Mouse (Mus musculus) heart, embryonic 14.5 days (tissue): ENCODE data around the gene Ascl2. TPM values are rescaled to one million over a fixed set of nuclear protein-coding genes. Genes with fewer than 3 reads are reported as not detected.

Source experiments
- ATAC-seq: fragments of 200-750 bp; cut with Nextera tagmentation; 2 replicates; pipeline ENCODE4 v1.8.0; 2017; ENCODE audit warnings: low read depth, moderate TSS enrichment; ENCODE audit not compliant: insufficient number of reproducible peaks, insufficient read depth, low FRiP score
- H3K27ac ChIP-seq, 2 experiments: fragments of 200-500 bp in 1 of 2; fragments of 300-500 bp in 1 of 2; sonication (generic) in 1 of 2; replicated peaks in 1 of 2; 2 replicates each; pipeline ENCODE4 v1.5.1; 2012 to 2014; ENCODE audit warnings: low read depth in 2 of 2, low read length in 2 of 2, control low read depth in 1 of 2, mild to moderate bottlenecking in 1 of 2, mixed read lengths in 1 of 2; ENCODE audit not compliant: control insufficient read depth in 1 of 2, insufficient read depth in 1 of 2
- H3K27me3 ChIP-seq: fragments of 300-500 bp; sonication (generic); 2 replicates; pipeline ENCODE4 v1.6.1; 2014; ENCODE audit warnings: mild to moderate bottlenecking, low read length, control low read depth; ENCODE audit not compliant: control insufficient read depth, insufficient read depth
- H3K36me3 ChIP-seq: fragments of 300-500 bp; sonication (generic); 2 replicates; pipeline ENCODE4 v1.6.1; 2014; ENCODE audit warnings: mild to moderate bottlenecking, control low read depth, low read length, mixed read lengths; ENCODE audit not compliant: control insufficient read depth, insufficient read depth
- H3K4me1 ChIP-seq, 2 experiments: fragments of 200-500 bp in 1 of 2; fragments of 300-500 bp in 1 of 2; sonication (generic) in 1 of 2; 2 replicates each; pipeline ENCODE4 v1.6.1; 2012 to 2014; ENCODE audit warnings: low read length in 2 of 2, control low read depth in 1 of 2, mixed read lengths in 1 of 2; ENCODE audit not compliant: control insufficient read depth in 2 of 2, insufficient read depth in 2 of 2
- H3K4me2 ChIP-seq: fragments of 300-500 bp; sonication (generic); 2 replicates; pipeline ENCODE4 v1.6.1; 2014; ENCODE audit warnings: mild to moderate bottlenecking, low read length
- H3K4me3 ChIP-seq, 2 experiments: fragments of 200-500 bp in 1 of 2; fragments of 300-500 bp in 1 of 2; sonication (generic) in 1 of 2; 2 replicates each; pipeline ENCODE4 v1.5.1; 2012 to 2014; ENCODE audit warnings: low read length in 2 of 2, mild to moderate bottlenecking in 2 of 2, control low read depth in 1 of 2, low read depth in 1 of 2, moderate library complexity in 1 of 2; ENCODE audit not compliant: control insufficient read depth in 1 of 2, insufficient read depth in 1 of 2
- H3K9ac ChIP-seq: fragments of 300-500 bp; sonication (generic); 2 replicates; pipeline ENCODE4 v1.6.1; 2014; ENCODE audit warnings: mild to moderate bottlenecking, low read length
- H3K9me3 ChIP-seq: fragments of 300-500 bp; sonication (generic); 2 replicates; pipeline ENCODE4 v1.6.1; 2016; ENCODE audit warnings: low read length, control low read depth; ENCODE audit not compliant: control insufficient read depth
- WGBS: fragments of 180-500 bp; shearing (Covaris S2); extraction: QIAGEN DNeasy Blood & Tissue Kit; methylation state at CpG from one replicate; pipeline ENCODE4 v1.1.7; 2014; 5-methylcytosine and 5-hydroxymethylcytosine counted together
- polyA plus RNA-seq: library from polyadenylated mRNA; unstranded; fragments of >200 nt; fragmentation: Nextera tagmentation; extraction: Ambion mirVana; gene quantifications from 2 replicates; pipeline ENCODE4 v1.2.1, GENCODE M21; 2014

Gene Ascl2
- polyA plus RNA-seq, 1 experiment from 2014 or later = 0.18 TPM

DNA sequence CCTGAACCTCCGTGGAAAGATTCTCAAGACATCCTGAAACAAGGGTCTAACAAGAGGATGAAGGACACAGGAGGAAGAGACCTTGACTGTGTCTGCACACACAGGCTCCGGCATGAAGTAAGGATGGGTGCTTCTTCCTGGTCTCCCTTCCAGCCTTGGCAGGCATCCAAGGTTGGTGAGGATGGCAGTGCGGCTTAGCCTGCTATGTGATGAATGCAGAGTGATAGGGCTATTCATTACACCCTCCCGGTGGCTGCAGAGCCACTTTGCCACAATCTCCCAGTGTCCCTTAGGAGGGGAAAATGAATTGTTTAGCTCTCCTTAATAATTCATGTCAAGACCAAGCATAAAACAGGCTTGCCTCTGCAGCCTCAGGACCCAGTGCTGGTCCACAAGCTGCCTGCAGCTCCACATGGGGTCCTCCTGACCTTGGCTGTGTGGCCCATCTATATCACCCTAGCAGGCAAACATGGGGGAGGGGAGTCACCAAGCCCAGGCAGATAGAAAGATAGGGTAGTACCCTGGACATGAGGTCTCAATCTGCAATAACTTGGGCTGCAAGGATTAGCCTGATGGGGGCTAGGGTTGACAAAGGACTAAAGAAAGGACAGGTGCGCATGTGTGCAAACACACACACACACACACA is 43.3 kb upstream of the Ascl2 start:
- H3K4me1 ChIP-seq = peaks cover 69 to 85% of the 10 kb centered on the region in 2 experiments
- H3K9me3 ChIP-seq = no peaks in the 10 kb centered on the region
- H3K36me3 ChIP-seq = no peaks in the 10 kb centered on the region
- H3K9ac ChIP-seq = peak overlapping the region; percentile 46; the same call in 1 of the 2 replicates
- H3K4me2 ChIP-seq = peak overlapping the region; percentile 4; the same call in 1 of the 2 replicates
- WGBS = 43% methylated on average over 5 of the region's 5 CpGs
- H3K4me3 ChIP-seq = no peak overlapping the region
- H3K27me3 ChIP-seq = no peaks in the 10 kb centered on the region
- H3K27ac ChIP-seq = peak overlapping the region; percentile 58 to 71
- no peak for ATAC-seq

DNA sequence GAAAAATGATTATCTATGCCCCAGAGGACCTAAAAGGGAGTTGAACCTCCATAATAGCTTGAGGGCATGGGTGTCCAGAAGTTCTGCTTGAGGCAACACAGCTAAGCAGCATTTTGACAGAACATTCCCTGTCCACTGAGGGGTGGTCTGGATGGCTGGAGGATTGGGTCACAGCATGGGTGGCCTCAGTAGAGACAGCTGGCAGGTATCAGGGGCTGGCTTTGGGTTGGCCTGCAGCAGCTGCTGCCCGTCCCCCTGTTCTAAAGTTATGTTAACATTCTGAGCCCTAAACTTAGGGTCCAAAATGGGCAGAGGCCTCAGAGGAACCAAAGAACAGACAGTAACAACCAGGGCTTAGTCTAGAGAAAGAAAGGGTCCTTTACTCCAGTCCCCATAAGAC is 42.2 kb upstream of the Ascl2 start:
- Histone ChIP-seq H3K9me3 (no peaks in the 10 kb centered on the region), H3K4me2 (no peak overlapping the region), H3K9ac (no peak overlapping the region), H3K4me1 (peaks cover 67 to 81% of the 10 kb centered on the region in 2 experiments), H3K36me3 (no peaks in the 10 kb centered on the region), H3K27ac (no peak overlapping the region), H3K27me3 (no peaks in the 10 kb centered on the region), H3K4me3 (no peak overlapping the region)
- no peak for ATAC-seq
- 87% methylated on average over 1 of the region's 1 CpGs for whole genome bisulfite sequencing

DNA sequence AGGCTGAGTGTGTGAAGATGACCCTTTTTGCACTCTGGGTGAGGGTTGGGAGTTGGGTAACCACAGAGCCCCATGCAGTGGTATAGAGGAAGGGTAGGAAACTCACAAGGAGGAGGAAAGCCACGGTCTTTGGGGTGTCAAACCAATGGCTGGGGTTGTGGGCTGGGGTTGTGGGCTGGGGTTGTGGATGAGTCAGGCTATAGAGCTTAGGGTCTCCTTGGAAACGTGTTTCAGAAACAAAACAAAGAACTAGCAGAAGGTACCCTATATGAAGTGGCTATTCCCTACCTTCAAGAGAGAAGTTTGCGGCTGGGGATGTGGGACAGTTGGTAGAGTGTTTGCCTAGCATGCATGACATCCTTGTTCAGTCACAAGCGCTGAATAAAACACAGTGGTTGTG is 40.9 kb upstream of the Ascl2 start:
- Histone ChIP-seq H3K9me3 (no peaks in the 10 kb centered on the region), H3K36me3 (no peaks in the 10 kb centered on the region), H3K9ac (no peak overlapping the region; the same call in 1 of the 2 replicates), H3K4me3 (no peak overlapping the region), H3K4me2 (no peak overlapping the region), H3K4me1 (peaks cover 68 to 81% of the 10 kb centered on the region in 2 experiments), H3K27me3 (no peaks in the 10 kb centered on the region), H3K27ac (peak overlapping the region; percentile 89 to 95; a peak in 3 of 4 replicates)
- WGBS = 83% methylated on average over 4 of the region's 4 CpGs
- ATAC-seq = no peak

DNA sequence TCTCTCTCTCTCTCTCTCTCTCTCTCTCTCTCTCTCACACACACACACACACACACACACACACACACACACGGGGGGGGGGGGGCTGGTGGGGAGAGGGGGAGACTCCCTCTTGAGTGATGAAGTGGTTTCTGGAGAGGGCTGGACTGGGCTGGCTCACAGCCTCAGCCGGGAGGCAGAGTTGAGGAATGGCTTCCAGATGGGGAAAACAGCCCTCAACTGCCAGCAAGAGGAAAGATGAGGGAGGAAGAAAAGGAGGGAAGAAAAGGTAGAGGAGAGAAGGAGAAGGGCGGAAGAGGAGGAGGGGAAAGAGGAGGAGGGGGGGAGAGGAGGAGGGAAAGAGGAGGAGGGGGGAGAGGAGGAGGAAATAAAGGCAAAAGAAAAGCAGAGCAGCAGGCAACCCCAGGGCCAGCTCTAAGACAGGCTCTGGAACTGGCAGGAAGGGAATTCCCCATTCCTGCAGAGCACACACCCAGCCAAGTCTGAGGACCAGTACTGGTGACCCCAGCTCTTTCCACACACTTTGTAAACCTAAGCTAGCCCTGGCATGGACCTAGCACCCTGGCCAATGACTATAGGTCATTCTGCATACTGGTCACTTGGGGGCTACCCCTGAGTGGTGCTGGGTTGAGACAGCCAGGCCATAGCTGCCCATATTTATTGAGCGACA is 40.1 kb upstream of the Ascl2 start:
- no peak overlapping the region for H3K4me3 ChIP-seq
- H3K36me3 ChIP-seq = no peaks in the 10 kb centered on the region
- H3K9me3 ChIP-seq = no peaks in the 10 kb centered on the region
- 50% methylated on average over 3 of the region's 4 CpGs for WGBS
- H3K27me3 ChIP-seq = no peaks in the 10 kb centered on the region
- H3K4me2 ChIP-seq = peak overlapping the region; percentile 45
- peaks cover 64 to 76% of the 10 kb centered on the region in 2 experiments for H3K4me1 ChIP-seq
- H3K27ac ChIP-seq = peak overlapping the region; percentile 89 to 95
- 0 out of 2 replicates have a peak, but pooled peaks have one; percentile 31 for ATAC-seq
- H3K9ac ChIP-seq = peak overlapping the region; percentile 57

DNA sequence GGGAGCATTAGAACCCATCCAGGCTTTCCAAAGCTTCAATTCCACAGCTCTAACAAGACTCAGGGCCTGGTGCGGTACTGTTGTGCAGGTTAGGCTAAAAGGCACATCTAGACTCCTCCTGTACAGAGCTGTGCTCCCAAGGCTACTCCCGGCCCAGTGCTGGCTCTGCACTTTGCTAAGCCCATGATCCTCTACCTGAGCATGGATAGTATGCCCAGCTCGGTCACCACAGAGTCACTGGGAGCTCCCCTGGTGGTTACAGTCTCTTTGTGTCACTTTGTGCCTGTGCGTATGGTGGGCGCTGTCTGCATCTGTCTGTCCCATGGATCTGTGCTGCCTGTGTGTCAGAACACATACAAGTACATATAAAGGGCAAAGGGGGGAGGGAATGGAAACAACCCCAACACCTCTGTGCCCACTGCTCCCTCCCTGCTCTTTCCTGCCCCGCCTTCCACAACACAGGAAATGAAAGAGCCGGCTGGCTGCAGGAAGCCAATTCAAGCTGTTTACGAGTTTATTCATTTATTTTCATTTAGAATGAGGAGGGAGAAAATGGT is 39.4 kb upstream of the Ascl2 start:
- no peaks in the 10 kb centered on the region for H3K9me3 ChIP-seq
- peak overlapping the region; percentile 89 to 95 for H3K27ac ChIP-seq
- H3K9ac ChIP-seq = peak overlapping the region; percentile 57; the same call in 1 of the 2 replicates
- no peaks in the 10 kb centered on the region for H3K36me3 ChIP-seq
- peak overlapping the region; percentile 45 for H3K4me2 ChIP-seq
- peaks cover 57 to 69% of the 10 kb centered on the region in 2 experiments for H3K4me1 ChIP-seq
- no peak overlapping the region for H3K4me3 ChIP-seq
- ATAC-seq = peak; percentile 52
- H3K27me3 ChIP-seq = no peaks in the 10 kb centered on the region
- WGBS = 49% methylated on average over 8 of the region's 8 CpGs

DNA sequence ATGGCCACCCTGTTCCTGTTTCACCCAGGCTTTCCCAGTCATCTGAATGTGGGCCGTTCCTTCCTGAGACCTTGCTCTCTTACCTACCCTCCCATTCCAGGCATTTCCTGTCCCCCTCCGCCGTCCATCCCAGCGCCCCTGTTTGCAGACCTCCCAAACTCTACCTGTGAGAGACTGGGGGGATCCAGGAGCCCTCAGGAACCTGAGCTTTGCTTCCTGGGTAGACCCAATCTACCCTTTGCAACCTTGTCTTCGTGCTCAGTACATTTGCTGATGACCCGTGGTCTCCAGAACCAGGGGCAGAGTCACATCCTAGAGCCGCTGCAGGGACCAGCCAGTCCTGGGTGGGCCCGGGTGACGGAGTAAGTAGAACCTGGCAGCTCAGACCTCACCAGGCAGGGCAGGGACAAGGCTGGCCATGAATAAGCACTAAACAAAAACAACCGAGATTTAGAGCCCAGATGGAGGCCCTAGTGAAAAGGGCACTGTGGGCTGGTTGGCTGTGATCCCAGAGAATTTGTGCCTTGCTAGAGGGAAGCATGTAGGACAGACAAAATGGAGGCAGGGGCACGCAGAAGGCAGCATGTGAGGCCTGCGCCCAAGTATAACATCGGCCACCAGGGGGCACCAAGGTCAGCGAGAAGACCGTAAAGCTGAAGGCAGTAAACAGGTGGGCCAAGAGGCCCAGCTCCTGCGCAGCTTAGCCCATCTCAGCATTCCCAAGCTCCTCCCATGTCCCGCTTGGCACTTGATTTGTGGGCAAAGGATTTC is 38.7 kb upstream of the Ascl2 start:
- Histone ChIP-seq H3K4me3 (no peak overlapping the region), H3K9ac (peak overlapping the region; percentile 57), H3K36me3 (no peaks in the 10 kb centered on the region), H3K27ac (peak overlapping the region; percentile 89 to 95), H3K4me1 (peaks cover 53 to 63% of the 10 kb centered on the region in 2 experiments), H3K27me3 (no peaks in the 10 kb centered on the region), H3K4me2 (peak overlapping the region; percentile 45), H3K9me3 (no peaks in the 10 kb centered on the region)
- peak; percentile 66 for ATAC-seq
- 30% methylated on average over 17 of the region's 17 CpGs for WGBS
